Mouse (Mus musculus) heart, postnatal 0 days (tissue): ENCODE data around the gene Pdzrn3. TPM values are rescaled to one million over a fixed set of nuclear protein-coding genes. Genes with fewer than 3 reads are reported as not detected.

Source experiments
- ATAC-seq: fragments of 200-750 bp; cut with Nextera tagmentation; 2 replicates; pipeline ENCODE4 v1.8.0; 2017; ENCODE audit warnings: low read depth, moderate number of reproducible peaks, moderate library complexity; ENCODE audit not compliant: insufficient read depth
- DNase-seq: peaks from one replicate; pipeline ENCODE4 v3.0.0-alpha.2; 2016; ENCODE audit warnings: low spot score
- H3K27ac ChIP-seq: fragments of 300-500 bp; sonication (generic); 2 replicates; pipeline ENCODE4 v1.5.1; 2014; ENCODE audit warnings: low read depth, mild to moderate bottlenecking
- H3K27me3 ChIP-seq: fragments of 300-500 bp; sonication (generic); 2 replicates; pipeline ENCODE4 v1.6.1; 2014; ENCODE audit warnings: low read length, mixed read lengths; ENCODE audit not compliant: control insufficient read depth, insufficient read depth
- H3K36me3 ChIP-seq: fragments of 300-500 bp; sonication (generic); replicated peaks from 2 replicates; pipeline ENCODE4 v1.6.1; 2014; ENCODE audit warnings: low read length, mixed read lengths; ENCODE audit not compliant: control insufficient read depth, insufficient read depth
- H3K4me1 ChIP-seq: fragments of 300-500 bp; sonication (generic); 2 replicates; pipeline ENCODE4 v1.6.1; 2014; ENCODE audit warnings: antibody characterized with exemption; ENCODE audit not compliant: control insufficient read depth, insufficient read depth
- H3K4me2 ChIP-seq: fragments of 300-500 bp; sonication (generic); 2 replicates; pipeline ENCODE4 v1.6.1; 2014; ENCODE audit warnings: low read depth, mild to moderate bottlenecking, low read length, moderate library complexity
- H3K4me3 ChIP-seq: fragments of 300-500 bp; sonication (generic); 2 replicates; pipeline ENCODE4 v1.5.1; 2014; ENCODE audit warnings: low read depth, low read length
- H3K9ac ChIP-seq: fragments of 300-500 bp; sonication (generic); replicated peaks from 2 replicates; pipeline ENCODE4 v1.6.1; 2014; ENCODE audit warnings: low read depth, low read length, mixed read lengths
- H3K9me3 ChIP-seq: fragments of 300-500 bp; sonication (generic); replicated peaks from 2 replicates; pipeline ENCODE4 v1.6.1; 2016; ENCODE audit warnings: low read length; ENCODE audit not compliant: control insufficient read depth
- CTCF ChIP-seq: IDR thresholded peaks from 2 replicates; pipeline ENCODE4 v1.5.1; 2016; ENCODE audit warnings: antibody characterized with exemption, control low read depth, low read depth
- EP300 ChIP-seq: IDR thresholded peaks from 2 replicates; pipeline ENCODE4 v1.6.1; 2016; ENCODE audit warnings: antibody characterized with exemption, low read depth
- WGBS: fragments of 180-500 bp; shearing (Covaris S2); extraction: QIAGEN DNeasy Blood & Tissue Kit; methylation state at CpG from one replicate; pipeline ENCODE4 v1.1.7; 2014; 5-methylcytosine and 5-hydroxymethylcytosine counted together
- polyA plus RNA-seq: library from polyadenylated mRNA; unstranded; fragments of >200 nt; fragmentation: Nextera tagmentation; extraction: Ambion mirVana; gene quantifications from 2 replicates; pipeline ENCODE4 v1.2.1, GENCODE M21; 2015
- total RNA-seq: library from RNA; depleted of rRNA; stranded (reverse); fragments of >200 nt; gene quantifications from 2 replicates; pipeline ENCODE4 v1.2.3, GENCODE M21; 2014; ENCODE audit warnings: low replicate concordance

Pdzrn3 gene
- total and polyA plus RNA-seq, 2 experiments from 2014 or later: 12.2 to 116 TPM

- ATAC-seq (peak; percentile 29; the same call in 1 of the 2 replicates), DNase-seq (no peak)
- TF ChIP-seq EP300 (no peak), CTCF (no peak)
- 39% methylated on average over 11 of the region's 11 CpGs for WGBS
- no peak overlapping the region for H3K4me3 ChIP-seq
- H3K4me2 ChIP-seq: no peak overlapping the region
- H3K36me3 ChIP-seq: no peaks in the 10 kb centered on the region
- H3K27ac ChIP-seq: peak overlapping the region; percentile 9; the same call in 1 of the 2 replicates
- no peaks in the 10 kb centered on the region for H3K27me3 ChIP-seq
- H3K4me1 ChIP-seq: peaks cover 39% of the 10 kb centered on the region
- H3K9me3 ChIP-seq: no peaks in the 10 kb centered on the region
- no peak overlapping the region for H3K9ac ChIP-seq
Observed at GRCm38 (mm10) chr6:101307964-101308531, 69.6 kb downstream of the Pdzrn3 start.

- no peak for ATAC-seq
- no peak overlapping the region for H3K9ac ChIP-seq
Observed at GRCm38 (mm10) chr6:101306834-101307233, 70.9 kb downstream of the Pdzrn3 start.

GRCm38 (mm10) chr6:101305543-101305942 is 72.2 kb downstream of the Pdzrn3 start:
- Histone ChIP-seq H3K36me3 (no peaks in the 10 kb centered on the region), H3K9me3 (no peaks in the 10 kb centered on the region), H3K27me3 (no peaks in the 10 kb centered on the region), H3K9ac (no peak overlapping the region), H3K4me1 (peaks cover 21% of the 10 kb centered on the region), H3K27ac (no peak overlapping the region), H3K4me2 (no peak overlapping the region), H3K4me3 (no peak overlapping the region)
- no peak for DNase-seq
- no peak for ATAC-seq
- TF ChIP-seq EP300 (no peak), CTCF (no peak)
- WGBS: 90% methylated on average over 6 of the region's 6 CpGs

More at GRCm38 (mm10) chr6:101306834-101307233, 70.9 kb downstream of the Pdzrn3 start:
- WGBS: 62% methylated on average over 7 of the region's 7 CpGs
- DNase-seq: no peak
- H3K4me3 ChIP-seq: no peak overlapping the region
- no peak overlapping the region for H3K27ac ChIP-seq
- no peaks in the 10 kb centered on the region for H3K36me3 ChIP-seq
- H3K4me1 ChIP-seq: peaks cover 29% of the 10 kb centered on the region
- no peak overlapping the region for H3K4me2 ChIP-seq
- no peaks in the 10 kb centered on the region for H3K27me3 ChIP-seq
- no peaks in the 10 kb centered on the region for H3K9me3 ChIP-seq
- TF ChIP-seq EP300 (no peak), CTCF (no peak)

- no peak for ATAC-seq
Observed at GRCm38 (mm10) chr6:101303959-101304738, 73.5 kb downstream of the Pdzrn3 start.

GRCm38 (mm10) chr6:101303501-101303900 is 74.2 kb downstream of the Pdzrn3 start:
- Histone ChIP-seq H3K27me3 (no peaks in the 10 kb centered on the region), H3K36me3 (no peaks in the 10 kb centered on the region), H3K9me3 (no peaks in the 10 kb centered on the region), H3K9ac (no peak overlapping the region), H3K27ac (no peak overlapping the region), H3K4me1 (peaks cover 18% of the 10 kb centered on the region), H3K4me2 (no peak overlapping the region), H3K4me3 (no peak overlapping the region)
- no peak for ATAC-seq
- TF ChIP-seq CTCF: no peak
- no peak for TF ChIP-seq EP300
- DNase-seq: no peak
- WGBS: 85% methylated on average over 1 of the region's 1 CpGs

More at GRCm38 (mm10) chr6:101303959-101304738, 73.5 kb downstream of the Pdzrn3 start:
- TF ChIP-seq EP300 (no peak), CTCF (no peak)
- Histone ChIP-seq H3K27ac (no peak overlapping the region), H3K9me3 (no peaks in the 10 kb centered on the region), H3K9ac (no peak overlapping the region), H3K27me3 (no peaks in the 10 kb centered on the region), H3K36me3 (no peaks in the 10 kb centered on the region), H3K4me1 (peaks cover 21% of the 10 kb centered on the region), H3K4me3 (no peak overlapping the region), H3K4me2 (no peak overlapping the region)
- no peak for DNase-seq
- WGBS: 85% methylated on average over 11 of the region's 11 CpGs
